Mouse (Mus musculus): ENCODE measurements around the gene Fto. TPM values are rescaled to one million over a fixed set of nuclear protein-coding genes. Genes with fewer than 3 reads are reported as not detected.

Fto gene
- polyA plus RNA-seq, 1 experiment from 2014 or later: 176 TPM

GRCm38 (mm10) chr8:91383811-91384210 lies 70.5 kb downstream of the Fto start:
- no peak overlapping the region; the same call in 1 of the 2 replicates for H3K9ac ChIP-seq
- H3K9me3 ChIP-seq: no peaks in the 10 kb centered on the region
- no peaks in the 10 kb centered on the region for H3K27me3 ChIP-seq (replicated peaks)
- H3K4me1 ChIP-seq: peaks cover 31% of the 10 kb centered on the region
- no peaks in the 10 kb centered on the region for H3K36me3 ChIP-seq (replicated peaks)
- no peak overlapping the region for H3K4me3 ChIP-seq
- ATAC-seq (replicated peaks): no peak
- no peak overlapping the region for H3K4me2 ChIP-seq
- WGBS: 28% methylated on average over 11 of the region's 11 CpGs
- H3K27ac ChIP-seq: no peak overlapping the region

GRCm38 (mm10) chr8:91384389-91384788 lies 71.1 kb downstream of the Fto start:
- WGBS: 76% methylated on average over 3 of the region's 3 CpGs
- no peak overlapping the region for H3K4me2 ChIP-seq
- H3K4me3 ChIP-seq: no peak overlapping the region
- no peak overlapping the region; the same call in 1 of the 2 replicates for H3K9ac ChIP-seq
- no peaks in the 10 kb centered on the region for H3K9me3 ChIP-seq
- H3K27me3 ChIP-seq (replicated peaks): no peaks in the 10 kb centered on the region
- H3K4me1 ChIP-seq: peaks cover 29% of the 10 kb centered on the region
- no peaks in the 10 kb centered on the region for H3K36me3 ChIP-seq (replicated peaks)
- ATAC-seq (replicated peaks): no peak
- no peak overlapping the region for H3K27ac ChIP-seq

- Histone ChIP-seq H3K36me3 (replicated peaks) (no peaks in the 10 kb centered on the region), H3K4me3 (no peak overlapping the region), H3K27ac (no peak overlapping the region), H3K27me3 (replicated peaks) (no peaks in the 10 kb centered on the region), H3K4me2 (no peak overlapping the region), H3K9me3 (no peaks in the 10 kb centered on the region), H3K9ac (no peak overlapping the region), H3K4me1 (peaks cover 27% of the 10 kb centered on the region)
- no peak for ATAC-seq (replicated peaks)
- WGBS: 91% methylated on average over 7 of the region's 7 CpGs
These were observed 72.5 kb downstream of the Fto start for GRCm38 (mm10) chr8:91385808-91386207.

- H3K4me3 ChIP-seq: no peak overlapping the region
- no peaks in the 10 kb centered on the region for H3K27me3 ChIP-seq (replicated peaks)
- H3K4me1 ChIP-seq: peaks cover 5% of the 10 kb centered on the region
- no peaks in the 10 kb centered on the region for H3K9me3 ChIP-seq
- H3K36me3 ChIP-seq (replicated peaks): no peaks in the 10 kb centered on the region
- H3K27ac ChIP-seq: peak overlapping the region; percentile 21; the same call in 1 of the 2 replicates
- no peak overlapping the region for H3K9ac ChIP-seq
- whole genome bisulfite sequencing: 43% methylated on average over 9 of the region's 9 CpGs
- H3K4me2 ChIP-seq: no peak overlapping the region
- ATAC-seq (replicated peaks): no peak
These were observed 77.2 kb downstream of the Fto start for GRCm38 (mm10) chr8:91390369-91391020.

- no peaks in the 10 kb centered on the region for H3K9me3 ChIP-seq
- WGBS: 78% methylated on average over 7 of the region's 7 CpGs
- H3K4me2 ChIP-seq: no peak overlapping the region
- no peak overlapping the region for H3K4me3 ChIP-seq
- no peak overlapping the region for H3K9ac ChIP-seq
- peaks cover 5% of the 10 kb centered on the region for H3K4me1 ChIP-seq
- no peaks in the 10 kb centered on the region for H3K36me3 ChIP-seq (replicated peaks)
- no peaks in the 10 kb centered on the region for H3K27me3 ChIP-seq (replicated peaks)
- no peak overlapping the region for H3K27ac ChIP-seq
- no peak for ATAC-seq (replicated peaks)
These were observed 78.9 kb downstream of the Fto start for GRCm38 (mm10) chr8:91392261-91392660.

GRCm38 (mm10) chr8:91395340-91396055 lies 82.2 kb downstream of the Fto start:
- H3K4me2 ChIP-seq: no peak overlapping the region
- no peak overlapping the region for H3K9ac ChIP-seq
- H3K4me1 ChIP-seq: peaks cover 3% of the 10 kb centered on the region
- H3K27me3 ChIP-seq (replicated peaks): no peaks in the 10 kb centered on the region
- no peaks in the 10 kb centered on the region for H3K9me3 ChIP-seq
- 87% methylated on average over 6 of the region's 6 CpGs for WGBS
- no peak overlapping the region for H3K4me3 ChIP-seq
- no peak for ATAC-seq (replicated peaks)
- H3K27ac ChIP-seq: no peak overlapping the region
- H3K36me3 ChIP-seq (replicated peaks): no peaks in the 10 kb centered on the region

DNA sequence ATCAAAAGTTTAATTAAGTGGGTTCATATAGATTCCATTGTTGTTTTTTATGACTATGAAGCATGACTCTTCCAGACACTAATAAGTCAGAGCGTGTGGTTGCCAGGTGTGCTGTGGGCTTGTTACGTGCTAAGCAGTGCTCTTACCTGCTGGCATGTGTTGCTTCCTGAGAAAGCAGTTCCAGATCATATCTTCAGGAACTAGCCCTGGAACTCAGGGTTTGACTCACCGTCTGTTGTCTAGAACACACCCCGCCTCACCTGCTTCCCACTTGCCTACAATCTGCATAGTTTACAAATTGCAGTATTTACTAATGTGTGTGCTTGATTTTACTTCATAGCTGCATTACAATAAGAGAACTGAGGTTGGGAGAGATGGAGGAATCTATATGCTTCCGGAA lies 84.7 kb downstream of the Fto start:
- H3K36me3 ChIP-seq (replicated peaks): no peaks in the 10 kb centered on the region
- ATAC-seq (replicated peaks): no peak
- 95% methylated on average over 5 of the region's 5 CpGs for WGBS
- H3K4me1 ChIP-seq: no peaks in the 10 kb centered on the region
- no peaks in the 10 kb centered on the region for H3K27me3 ChIP-seq (replicated peaks)
- H3K9ac ChIP-seq: no peak overlapping the region
- H3K4me3 ChIP-seq: no peak overlapping the region
- H3K9me3 ChIP-seq: no peaks in the 10 kb centered on the region
- H3K4me2 ChIP-seq: no peak overlapping the region
- no peak overlapping the region for H3K27ac ChIP-seq

GRCm38 (mm10) chr8:91402980-91403975 lies 90.0 kb downstream of the Fto start:
- H3K4me1 ChIP-seq: no peaks in the 10 kb centered on the region
- H3K9ac ChIP-seq: no peak overlapping the region
- no peak overlapping the region for H3K27ac ChIP-seq
- no peaks in the 10 kb centered on the region for H3K27me3 ChIP-seq (replicated peaks)
- 93% methylated on average over 9 of the region's 9 CpGs for WGBS
- no peak for ATAC-seq (replicated peaks)
- no peak overlapping the region for H3K4me2 ChIP-seq
- no peaks in the 10 kb centered on the region for H3K9me3 ChIP-seq
- H3K36me3 ChIP-seq (replicated peaks): no peaks in the 10 kb centered on the region
- H3K4me3 ChIP-seq: no peak overlapping the region

GRCm38 (mm10) chr8:91404311-91404710 lies 91.0 kb downstream of the Fto start:
- ATAC-seq (replicated peaks): no peak
- H3K9me3 ChIP-seq: no peaks in the 10 kb centered on the region
- no peak overlapping the region for H3K4me2 ChIP-seq
- 92% methylated on average over 7 of the region's 7 CpGs for WGBS
- no peak overlapping the region for H3K9ac ChIP-seq
- no peak overlapping the region for H3K4me3 ChIP-seq
- H3K36me3 ChIP-seq (replicated peaks): no peaks in the 10 kb centered on the region
- H3K27me3 ChIP-seq (replicated peaks): no peaks in the 10 kb centered on the region
- H3K4me1 ChIP-seq: no peaks in the 10 kb centered on the region
- H3K27ac ChIP-seq: no peak overlapping the region

- 89% methylated on average over 7 of the region's 7 CpGs for WGBS
- no peak overlapping the region for H3K9ac ChIP-seq
- no peak for ATAC-seq (replicated peaks)
These were observed 91.8 kb downstream of the Fto start for GRCm38 (mm10) chr8:91405099-91405498.

DNA sequence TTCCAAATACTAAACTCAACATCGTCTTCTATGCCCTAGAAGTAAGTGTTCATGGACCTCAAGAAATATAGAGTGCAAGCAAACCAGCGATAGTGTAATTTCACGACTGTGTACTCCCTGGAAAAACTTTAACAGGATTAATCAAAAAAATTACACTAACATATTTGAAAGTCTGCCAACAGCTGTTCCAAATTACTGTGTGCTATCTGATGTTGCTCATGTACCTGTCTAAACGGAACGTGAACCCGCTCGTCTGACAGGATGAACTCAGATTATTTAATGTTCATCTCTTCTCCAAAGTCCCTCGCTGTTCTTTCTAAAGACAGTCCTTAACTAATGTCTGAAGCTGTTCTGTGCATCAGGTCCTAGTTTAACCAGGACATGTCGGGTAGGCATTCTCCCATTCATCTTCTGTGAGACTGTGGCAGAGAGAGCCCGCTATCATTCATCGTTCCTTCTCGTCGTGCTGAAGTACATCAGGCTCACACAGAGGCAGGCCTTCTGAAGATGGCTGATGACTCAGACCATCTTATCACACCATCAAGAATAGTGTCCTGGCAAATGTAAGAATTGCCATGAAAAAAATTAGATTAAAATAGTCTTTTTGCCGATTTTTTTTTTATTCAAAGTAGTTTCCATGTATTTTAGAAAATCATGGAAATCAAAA lies 93.4 kb downstream of the Fto start:
- no peak for ATAC-seq (replicated peaks)
- H3K36me3 ChIP-seq (replicated peaks): no peaks in the 10 kb centered on the region
- 90% methylated on average over 14 of the region's 14 CpGs for WGBS

More at GRCm38 (mm10) chr8:91405099-91405498, 91.8 kb downstream of the Fto start:
- H3K27me3 ChIP-seq (replicated peaks): no peaks in the 10 kb centered on the region
- H3K4me1 ChIP-seq: no peaks in the 10 kb centered on the region
- H3K36me3 ChIP-seq (replicated peaks): no peaks in the 10 kb centered on the region
- H3K9me3 ChIP-seq: no peaks in the 10 kb centered on the region
- no peak overlapping the region for H3K4me2 ChIP-seq
- H3K27ac ChIP-seq: no peak overlapping the region
- H3K4me3 ChIP-seq: no peak overlapping the region

DNA sequence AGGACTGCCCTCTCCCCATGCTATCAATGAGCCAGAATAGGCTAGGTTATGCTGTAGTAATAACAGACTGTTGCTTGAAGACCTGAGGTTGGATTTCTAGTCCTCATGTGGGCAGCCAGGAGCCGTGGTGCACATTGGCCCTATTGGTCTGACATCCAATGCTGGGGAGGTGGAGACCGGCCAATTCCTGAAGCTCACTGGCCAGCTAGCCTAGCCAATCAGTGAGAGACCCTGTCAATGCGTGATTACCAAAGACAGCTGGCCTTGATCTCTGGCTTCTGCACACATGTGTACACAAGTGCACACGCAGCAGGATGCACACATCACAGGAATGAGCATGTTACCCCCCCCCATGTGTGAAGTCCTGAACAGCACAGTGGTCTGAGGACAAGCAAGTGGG lies 94.6 kb downstream of the Fto start:
- Histone ChIP-seq H3K27me3 (replicated peaks) (no peaks in the 10 kb centered on the region), H3K36me3 (replicated peaks) (no peaks in the 10 kb centered on the region), H3K27ac (no peak overlapping the region), H3K9me3 (no peaks in the 10 kb centered on the region), H3K9ac (no peak overlapping the region), H3K4me1 (peaks cover 6% of the 10 kb centered on the region), H3K4me3 (no peak overlapping the region), H3K4me2 (no peak overlapping the region)
- 87% methylated on average over 4 of the region's 4 CpGs for WGBS
- ATAC-seq (replicated peaks): no peak

More for the DNA sequence above, 93.4 kb downstream of the Fto start:
- no peaks in the 10 kb centered on the region for H3K27me3 ChIP-seq (replicated peaks)
- no peak overlapping the region for H3K9ac ChIP-seq
- no peak overlapping the region for H3K4me2 ChIP-seq
- H3K4me1 ChIP-seq: peaks cover 4% of the 10 kb centered on the region; the same call in 1 of the 2 replicates
- no peak overlapping the region for H3K27ac ChIP-seq
- H3K4me3 ChIP-seq: no peak overlapping the region
- H3K9me3 ChIP-seq: no peaks in the 10 kb centered on the region

Measured in midbrain, embryonic 15.5 days (tissue).